Mouse (Mus musculus) adrenal gland, adult (tissue): Measurements from ENCODE around the gene Mrpl42.

Source experiments
- DNase-seq, 2 experiments: peaks; one replicate each; pipeline ENCODE4 v3.0.0; 2022 to 2023; ENCODE audit warnings: low spot score in 1 of 2; ENCODE audit not compliant: inconsistent age in 2 of 2

The Mrpl42 gene

GRCm38 (mm10) chr10:95461053-95461553 lies 40.6 kb downstream of the Mrpl42 start:
- no peak for DNase-seq

- DNase-seq = peak in 1 of 2 experiments; percentile 60
These were observed 43.5 kb downstream of the Mrpl42 start for GRCm38 (mm10) chr10:95458050-95458806.

- DNase-seq = no peak
These were observed 44.2 kb downstream of the Mrpl42 start for GRCm38 (mm10) chr10:95457367-95458049.

- no peak for DNase-seq
These were observed 45.6 kb downstream of the Mrpl42 start for GRCm38 (mm10) chr10:95456103-95456502.

- no peak for DNase-seq
These were observed 48.5 kb downstream of the Mrpl42 start for GRCm38 (mm10) chr10:95453282-95453681.

- DNase-seq = no peak
These were observed 52.7 kb downstream of the Mrpl42 start for GRCm38 (mm10) chr10:95449033-95449432.

- no peak for DNase-seq
These were observed 53.8 kb downstream of the Mrpl42 start for GRCm38 (mm10) chr10:95447954-95448353.

- DNase-seq = no peak
These were observed 56.4 kb downstream of the Mrpl42 start for GRCm38 (mm10) chr10:95445104-95446056.

GRCm38 (mm10) chr10:95442334-95442733 lies 59.4 kb downstream of the Mrpl42 start:
- DNase-seq = no peak

- no peak for DNase-seq
These were observed 61.2 kb downstream of the Mrpl42 start for GRCm38 (mm10) chr10:95440566-95440965.

GRCm38 (mm10) chr10:95439718-95440339 lies 61.9 kb downstream of the Mrpl42 start:
- DNase-seq = no peak

GRCm38 (mm10) chr10:95438941-95439340 lies 62.8 kb downstream of the Mrpl42 start:
- no peak for DNase-seq
